Mouse (Mus musculus): Measurements from ENCODE around the gene Reln. TPM values are rescaled to one million over a fixed set of nuclear protein-coding genes. Genes with fewer than 3 reads are reported as not detected.
A peak's percentile ranks its signal among the peaks of the same experiment; 100 is the strongest.

The Reln gene
- polyA plus RNA-seq (2015; fragmentation: Nextera tagmentation; extraction: Ambion mirVana), result 22.0 and 23.9 TPM in 2 replicates

- WGBS (ENCODE audit: insufficient replicate concordance), result under 1% methylated on average over 44 of the region's 68 CpGs
- Histone ChIP-seq H3K4me1 (ENCODE audit: control insufficient read depth, low read depth, low read length) (peaks cover 43% of the 10 kb centered on the region), H3K4me2 (ENCODE audit: low read depth, low read length) (peak within 1 kb of the TSS; percentile 90), H3K9me3 (replicated peaks; ENCODE audit: control insufficient read depth, low read length) (no peaks in the 10 kb centered on the region), H3K9ac (ENCODE audit: low read depth, low read length) (peak within 1 kb of the TSS; percentile 94), H3K27ac (ENCODE audit: low read length) (peak within 1 kb of the TSS; percentile 87), H3K27me3 (ENCODE audit: control insufficient read depth, insufficient read depth, low read depth, low read length) (peaks cover 61% of the 10 kb centered on the region), H3K36me3 (ENCODE audit: control insufficient read depth, insufficient read depth) (no peaks in the 10 kb centered on the region), H3K4me3 (ENCODE audit: low read depth, low read length) (peak within 1 kb of the TSS; percentile 78)
- peak; percentile 65 for ATAC-seq (ENCODE audit: low read depth)
Measured at GRCm38 (mm10) chr5:22344556-22344975, at the start of gene Reln. Reln (minus strand) TSS chr5:22344702.

DNA sequence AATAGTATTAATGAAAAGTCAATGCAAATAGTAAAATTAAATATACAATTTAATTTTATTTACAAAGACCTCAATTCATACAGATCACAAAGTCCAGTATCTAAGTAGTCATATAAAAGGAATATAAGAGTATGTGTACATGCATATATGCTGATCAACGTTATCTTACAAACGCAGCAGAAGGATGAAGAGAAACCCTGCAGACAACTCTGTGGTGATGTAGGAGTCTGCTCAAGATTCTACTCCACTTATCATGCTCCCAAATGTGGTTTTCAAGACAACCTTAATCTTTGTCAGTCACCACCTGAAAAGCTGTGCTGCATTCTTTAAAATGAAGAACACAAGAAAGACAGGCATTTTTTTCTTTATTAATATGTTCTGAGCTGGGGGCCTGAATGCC, 44.0 kb upstream of the Reln start:
- 57% methylated on average over 2 of the region's 2 CpGs for WGBS (ENCODE audit: insufficient replicate concordance)
- peak; percentile 32; the same call in 1 of the 2 replicates for ATAC-seq (ENCODE audit: low read depth)

GRCm38 (mm10) chr5:22360510-22360909, 16.0 kb upstream of the Reln start:
- Histone ChIP-seq H3K27me3 (ENCODE audit: control insufficient read depth, insufficient read depth, low read depth, low read length) (no peaks in the 10 kb centered on the region), H3K36me3 (ENCODE audit: control insufficient read depth, insufficient read depth) (no peaks in the 10 kb centered on the region), H3K27ac (ENCODE audit: low read length) (no peak overlapping the region), H3K9me3 (replicated peaks; ENCODE audit: control insufficient read depth, low read length) (no peaks in the 10 kb centered on the region), H3K4me2 (ENCODE audit: low read depth, low read length) (no peak overlapping the region), H3K9ac (ENCODE audit: low read depth, low read length) (no peak overlapping the region), H3K4me1 (ENCODE audit: control insufficient read depth, low read depth, low read length) (no peaks in the 10 kb centered on the region), H3K4me3 (ENCODE audit: low read depth, low read length) (no peak overlapping the region)
- 57% methylated on average over 9 of the region's 9 CpGs for WGBS (ENCODE audit: insufficient replicate concordance)
- no peak for ATAC-seq (ENCODE audit: low read depth)

More for the DNA sequence above, 44.0 kb upstream of the Reln start:
- Histone ChIP-seq H3K4me3 (ENCODE audit: low read depth, low read length) (no peak overlapping the region), H3K4me2 (ENCODE audit: low read depth, low read length) (no peak overlapping the region), H3K27ac (ENCODE audit: low read length) (no peak overlapping the region), H3K27me3 (ENCODE audit: control insufficient read depth, insufficient read depth, low read depth, low read length) (no peaks in the 10 kb centered on the region), H3K4me1 (ENCODE audit: control insufficient read depth, low read depth, low read length) (no peaks in the 10 kb centered on the region), H3K9ac (ENCODE audit: low read depth, low read length) (no peak overlapping the region), H3K36me3 (ENCODE audit: control insufficient read depth, insufficient read depth) (no peaks in the 10 kb centered on the region), H3K9me3 (replicated peaks; ENCODE audit: control insufficient read depth, low read length) (no peaks in the 10 kb centered on the region)

DNA sequence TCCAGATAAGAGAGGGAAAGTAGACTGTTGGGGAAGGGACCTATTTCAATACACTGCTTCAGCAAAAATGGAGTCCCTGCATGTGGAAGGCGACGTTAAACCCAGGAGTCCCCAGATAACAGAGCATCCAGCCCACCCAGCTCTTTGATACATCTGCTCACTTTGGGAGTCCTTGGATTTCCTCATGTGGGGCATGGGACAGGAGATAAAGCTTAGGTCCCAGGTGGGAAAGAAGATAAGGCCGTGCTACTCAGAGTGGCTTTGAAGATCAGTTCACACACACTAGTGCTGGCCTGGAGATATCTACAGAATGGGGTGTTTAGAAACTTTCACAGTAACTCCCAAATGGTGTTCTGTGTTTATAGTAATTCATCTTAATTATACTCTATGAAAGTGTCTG, 3.9 kb upstream of the Reln start:
- 12% methylated on average over 3 of the region's 3 CpGs for WGBS (ENCODE audit: insufficient replicate concordance)
- H3K36me3 ChIP-seq (ENCODE audit: control insufficient read depth, insufficient read depth), result no peaks in the 10 kb centered on the region
- H3K9ac ChIP-seq (ENCODE audit: low read depth, low read length), result no peak overlapping the region
- H3K4me2 ChIP-seq (ENCODE audit: low read depth, low read length), result peak overlapping the region; percentile 42; the same call in 1 of the 2 replicates
- peak overlapping the region; percentile 95 for H3K27ac ChIP-seq (ENCODE audit: low read length)
- H3K4me3 ChIP-seq (ENCODE audit: low read depth, low read length), result no peak overlapping the region
- peak; percentile 90 for ATAC-seq (ENCODE audit: low read depth)
- peaks cover 28% of the 10 kb centered on the region for H3K27me3 ChIP-seq (ENCODE audit: control insufficient read depth, insufficient read depth, low read depth, low read length)
- H3K9me3 ChIP-seq (replicated peaks; ENCODE audit: control insufficient read depth, low read length), result no peaks in the 10 kb centered on the region
- peaks cover 56% of the 10 kb centered on the region for H3K4me1 ChIP-seq (ENCODE audit: control insufficient read depth, low read depth, low read length)

- ATAC-seq (ENCODE audit: low read depth), result peak; percentile 37
- Histone ChIP-seq H3K27me3 (ENCODE audit: control insufficient read depth, insufficient read depth, low read depth, low read length) (peaks cover 33% of the 10 kb centered on the region), H3K4me3 (ENCODE audit: low read depth, low read length) (no peak overlapping the region), H3K36me3 (ENCODE audit: control insufficient read depth, insufficient read depth) (no peaks in the 10 kb centered on the region), H3K27ac (ENCODE audit: low read length) (peak overlapping the region; percentile 95), H3K4me2 (ENCODE audit: low read depth, low read length) (peak overlapping the region; percentile 42), H3K4me1 (ENCODE audit: control insufficient read depth, low read depth, low read length) (peaks cover 56% of the 10 kb centered on the region), H3K9ac (ENCODE audit: low read depth, low read length) (peak overlapping the region; percentile 36; the same call in 1 of the 2 replicates), H3K9me3 (replicated peaks; ENCODE audit: control insufficient read depth, low read length) (no peaks in the 10 kb centered on the region)
- WGBS (ENCODE audit: insufficient replicate concordance), result 45% methylated on average over 2 of the region's 2 CpGs
Measured at GRCm38 (mm10) chr5:22347732-22348131, 3.2 kb upstream of the Reln start.

- peak overlapping the region; percentile 94; the same call in 1 of the 2 replicates for H3K9ac ChIP-seq (ENCODE audit: low read depth, low read length)
- peak overlapping the region; percentile 78 for H3K4me3 ChIP-seq (ENCODE audit: low read depth, low read length)
- peaks cover 47% of the 10 kb centered on the region for H3K27me3 ChIP-seq (ENCODE audit: control insufficient read depth, insufficient read depth, low read depth, low read length)
- 35% methylated on average over 14 of the region's 14 CpGs for WGBS (ENCODE audit: insufficient replicate concordance)
- H3K36me3 ChIP-seq (ENCODE audit: control insufficient read depth, insufficient read depth), result no peaks in the 10 kb centered on the region
- no peaks in the 10 kb centered on the region for H3K9me3 ChIP-seq (replicated peaks; ENCODE audit: control insufficient read depth, low read length)
- H3K4me2 ChIP-seq (ENCODE audit: low read depth, low read length), result peak overlapping the region; percentile 90
- peak overlapping the region; percentile 87 for H3K27ac ChIP-seq (ENCODE audit: low read length)
- no peak for ATAC-seq (ENCODE audit: low read depth)
- peaks cover 58% of the 10 kb centered on the region for H3K4me1 ChIP-seq (ENCODE audit: control insufficient read depth, low read depth, low read length)
Measured at GRCm38 (mm10) chr5:22345894-22346635, 1.6 kb upstream of the Reln start.

- H3K27ac ChIP-seq (ENCODE audit: low read length), result peak overlapping the region; percentile 87
- H3K4me3 ChIP-seq (ENCODE audit: low read depth, low read length), result peak overlapping the region; percentile 78
- peak overlapping the region; percentile 90 for H3K4me2 ChIP-seq (ENCODE audit: low read depth, low read length)
- no peaks in the 10 kb centered on the region for H3K9me3 ChIP-seq (replicated peaks; ENCODE audit: control insufficient read depth, low read length)
- peak overlapping the region; percentile 94 for H3K9ac ChIP-seq (ENCODE audit: low read depth, low read length)
- H3K27me3 ChIP-seq (ENCODE audit: control insufficient read depth, insufficient read depth, low read depth, low read length), result peaks cover 56% of the 10 kb centered on the region
- WGBS (ENCODE audit: insufficient replicate concordance), result 1% methylated on average over 40 of the region's 58 CpGs
- H3K36me3 ChIP-seq (ENCODE audit: control insufficient read depth, insufficient read depth), result no peaks in the 10 kb centered on the region
- 0 out of 2 replicates have a peak, but pooled peaks have one; percentile 2 for ATAC-seq (ENCODE audit: low read depth)
- H3K4me1 ChIP-seq (ENCODE audit: control insufficient read depth, low read depth, low read length), result peaks cover 49% of the 10 kb centered on the region
Measured at GRCm38 (mm10) chr5:22344976-22345651, 612 bp upstream of the Reln start.

- no peaks in the 10 kb centered on the region for H3K36me3 ChIP-seq (ENCODE audit: control insufficient read depth, insufficient read depth)
- peaks cover 38% of the 10 kb centered on the region for H3K4me1 ChIP-seq (ENCODE audit: control insufficient read depth, low read depth, low read length)
- peak overlapping the region; percentile 94 for H3K9ac ChIP-seq (ENCODE audit: low read depth, low read length)
- peak; percentile 4; the same call in 1 of the 2 replicates for ATAC-seq (ENCODE audit: low read depth)
- WGBS (ENCODE audit: insufficient replicate concordance), result under 1% methylated on average over 45 of the region's 65 CpGs
- peak overlapping the region; percentile 78 for H3K4me3 ChIP-seq (ENCODE audit: low read depth, low read length)
- 0 out of 2 replicates have a peak overlapping the region, but pooled peaks have one; percentile 12 for H3K27ac ChIP-seq (ENCODE audit: low read length)
- H3K27me3 ChIP-seq (ENCODE audit: control insufficient read depth, insufficient read depth, low read depth, low read length), result peaks cover 63% of the 10 kb centered on the region
- no peaks in the 10 kb centered on the region for H3K9me3 ChIP-seq (replicated peaks; ENCODE audit: control insufficient read depth, low read length)
- H3K4me2 ChIP-seq (ENCODE audit: low read depth, low read length), result peak overlapping the region; percentile 90
Measured at GRCm38 (mm10) chr5:22343843-22344555, 503 bp downstream of the Reln start.

Data from liver, embryonic 16.5 days (tissue).